Mouse (Mus musculus) lung, postnatal 0 days (tissue): ENCODE data around the gene Gpr34. TPM values are rescaled to one million over a fixed set of nuclear protein-coding genes. Genes with fewer than 3 reads are reported as not detected.

Experiments
- ATAC-seq: fragments of 200-750 bp; cut with Nextera tagmentation; 2 replicates; pipeline ENCODE4 v1.8.0; 2017; ENCODE audit warnings: moderate library complexity
- DNase-seq: peaks from one replicate; pipeline ENCODE4 v3.0.0-alpha.2; 2016; ENCODE audit warnings: low spot score
- H3K27ac ChIP-seq: fragments of 300-500 bp; sonication (generic); 2 replicates; pipeline ENCODE4 v1.5.1; 2014; ENCODE audit warnings: antibody characterized with exemption, mild to moderate bottlenecking, low read length, mixed read lengths
- H3K27me3 ChIP-seq: fragments of 300-500 bp; sonication (generic); replicated peaks from 2 replicates; pipeline ENCODE4 v1.6.1; 2014; ENCODE audit warnings: low read length, mixed read lengths; ENCODE audit not compliant: insufficient read depth
- H3K36me3 ChIP-seq: fragments of 300-500 bp; sonication (generic); 2 replicates; pipeline ENCODE4 v1.6.1; 2014; ENCODE audit warnings: low read length, mixed read lengths; ENCODE audit not compliant: insufficient read depth
- H3K4me1 ChIP-seq: fragments of 300-500 bp; sonication (generic); 2 replicates; pipeline ENCODE4 v1.6.1; 2014; ENCODE audit warnings: antibody characterized with exemption, low read depth, low read length, mixed read lengths; ENCODE audit not compliant: insufficient read depth
- H3K4me2 ChIP-seq: fragments of 300-500 bp; sonication (generic); replicated peaks from 2 replicates; pipeline ENCODE4 v1.6.1; 2014; ENCODE audit warnings: low read depth, mild to moderate bottlenecking, low read length, moderate library complexity, mixed read lengths
- H3K4me3 ChIP-seq: fragments of 300-500 bp; sonication (generic); 2 replicates; pipeline ENCODE4 v1.5.1; 2014; ENCODE audit warnings: low read depth, low read length
- H3K9ac ChIP-seq: fragments of 300-500 bp; sonication (generic); replicated peaks from 2 replicates; pipeline ENCODE4 v1.6.1; 2014; ENCODE audit warnings: low read depth, mild to moderate bottlenecking
- H3K9me3 ChIP-seq: fragments of 300-500 bp; sonication (generic); 2 replicates; pipeline ENCODE4 v1.6.1; 2016; ENCODE audit warnings: low read length, mixed read lengths
- CTCF ChIP-seq: IDR thresholded peaks from 2 replicates; pipeline ENCODE4 v1.5.1; 2016; ENCODE audit warnings: antibody characterized with exemption, mild to moderate bottlenecking
- EP300 ChIP-seq: IDR thresholded peaks from 2 replicates; pipeline ENCODE4 v1.6.1; 2016; ENCODE audit warnings: antibody characterized with exemption, mild to moderate bottlenecking, control low read depth
- WGBS: fragments of 180-500 bp; shearing (Covaris S2); extraction: QIAGEN DNeasy Blood & Tissue Kit; methylation state at CpG from one replicate; pipeline ENCODE4 v1.1.7; 2014; 5-methylcytosine and 5-hydroxymethylcytosine counted together
- polyA plus RNA-seq: library from polyadenylated mRNA; unstranded; fragments of >200 nt; fragmentation: Nextera tagmentation; extraction: Ambion mirVana; gene quantifications from 2 replicates; pipeline ENCODE4 v1.2.1, GENCODE M21; 2015

The Gpr34 gene
- polyA plus RNA-seq, 1 experiment from 2014 or later: 4.3 TPM

DNA sequence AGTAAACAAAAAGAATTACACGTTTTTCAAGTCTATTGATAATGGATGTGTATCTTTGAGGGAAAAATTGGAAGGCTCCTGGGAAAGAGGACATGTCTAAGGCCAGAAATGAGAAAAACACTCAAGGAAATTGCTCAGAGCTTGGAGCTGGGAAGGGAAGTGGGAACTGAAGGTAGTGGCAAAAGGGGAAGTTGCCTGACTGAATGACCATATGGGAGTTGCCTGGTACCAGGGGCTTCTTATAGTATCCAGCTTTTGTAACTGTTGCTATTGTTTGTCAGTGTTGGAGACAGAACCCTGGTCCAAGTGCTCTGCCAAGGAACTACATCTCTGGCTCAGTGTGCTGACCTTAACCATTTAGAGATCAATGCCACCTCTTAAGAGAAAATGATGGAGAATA, 15.2 kb upstream of the Gpr34 start:
- H3K4me2 ChIP-seq: no peak overlapping the region
- no peaks in the 10 kb centered on the region for H3K27me3 ChIP-seq
- TF ChIP-seq CTCF (no peak), EP300 (no peak)
- WGBS: 54% methylated on average over 1 of the region's 1 CpGs
- DNase-seq: no peak
- no peak for ATAC-seq
- no peaks in the 10 kb centered on the region for H3K4me1 ChIP-seq
- no peak overlapping the region for H3K27ac ChIP-seq
- H3K9ac ChIP-seq: no peak overlapping the region
- H3K36me3 ChIP-seq: no peaks in the 10 kb centered on the region
- no peaks in the 10 kb centered on the region for H3K9me3 ChIP-seq
- no peak overlapping the region for H3K4me3 ChIP-seq

DNA sequence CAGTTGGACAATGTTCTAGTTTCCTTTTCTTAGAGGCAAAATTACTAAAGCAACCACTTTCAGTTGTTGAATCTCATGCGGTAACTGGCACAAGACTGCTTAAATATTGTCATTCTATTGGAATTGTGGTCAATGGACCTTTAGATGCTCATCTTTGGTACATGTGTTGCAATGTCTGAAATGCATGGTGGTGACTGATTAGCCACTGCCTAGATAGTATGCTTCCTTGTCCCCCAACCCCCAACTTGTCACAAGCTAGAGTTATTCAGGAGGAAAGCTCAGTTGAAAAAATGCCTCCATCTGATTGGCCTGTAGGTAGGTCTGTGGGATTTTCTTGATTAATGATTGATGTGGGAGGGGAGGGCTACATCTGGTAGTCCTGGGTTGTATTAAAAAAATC, 14.6 kb upstream of the Gpr34 start:
- DNase-seq (no peak), ATAC-seq (no peak)
- WGBS: 93% methylated on average over 1 of the region's 1 CpGs
- Histone ChIP-seq H3K9ac (no peak overlapping the region), H3K36me3 (no peaks in the 10 kb centered on the region), H3K4me2 (no peak overlapping the region), H3K4me1 (no peaks in the 10 kb centered on the region), H3K9me3 (no peaks in the 10 kb centered on the region), H3K4me3 (no peak overlapping the region), H3K27ac (no peak overlapping the region), H3K27me3 (no peaks in the 10 kb centered on the region)
- TF ChIP-seq EP300: no peak
- no peak for TF ChIP-seq CTCF

DNA sequence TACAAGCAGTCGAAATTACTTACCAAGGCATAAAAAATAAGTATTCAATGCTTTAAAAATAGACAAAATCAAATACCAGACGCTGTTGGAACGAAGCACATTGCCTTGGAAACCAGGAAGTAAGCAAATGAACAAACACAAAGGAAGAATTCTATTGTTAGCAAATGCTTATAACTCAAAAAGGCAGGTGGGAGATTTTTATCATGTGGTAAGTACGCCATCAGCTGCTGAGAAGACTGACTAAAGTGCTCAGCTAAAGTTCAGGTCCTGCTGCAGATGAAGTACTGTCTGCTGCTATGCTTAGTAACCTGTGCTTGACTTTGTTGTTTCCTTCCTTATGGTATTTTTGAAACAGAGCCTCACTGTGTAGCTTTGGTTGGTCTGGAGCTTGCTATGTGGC, 13.4 kb upstream of the Gpr34 start:
- Histone ChIP-seq H3K4me1 (no peaks in the 10 kb centered on the region), H3K4me3 (no peak overlapping the region), H3K9ac (no peak overlapping the region), H3K4me2 (no peak overlapping the region), H3K27me3 (no peaks in the 10 kb centered on the region), H3K9me3 (no peaks in the 10 kb centered on the region), H3K36me3 (no peaks in the 10 kb centered on the region), H3K27ac (no peak overlapping the region)
- DNase-seq (peak; percentile 24), ATAC-seq (no peak)
- peak; percentile 41; the same call in 1 of the 2 replicates for TF ChIP-seq EP300
- no peak for TF ChIP-seq CTCF
- 45% methylated on average over 4 of the region's 4 CpGs for WGBS

DNA sequence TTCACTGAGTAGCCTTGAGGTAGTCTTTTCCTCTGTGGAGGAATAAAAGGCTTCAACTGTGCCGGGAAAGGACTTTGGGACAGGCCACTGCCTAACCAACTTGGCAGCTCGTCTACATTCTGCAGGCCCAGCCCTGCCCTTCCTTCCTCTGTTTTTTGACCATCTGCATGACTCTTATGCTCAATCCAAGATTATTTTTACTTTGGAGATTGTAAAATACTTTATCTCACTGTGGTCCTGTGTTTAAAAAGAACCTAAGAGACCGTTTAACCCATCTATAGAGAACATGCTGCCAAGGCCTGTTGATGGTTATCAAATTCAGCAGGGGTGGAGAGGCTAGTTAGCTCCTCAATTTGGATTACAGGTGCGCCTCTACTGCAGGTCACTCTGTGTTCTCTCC, 10.4 kb upstream of the Gpr34 start:
- Histone ChIP-seq H3K9me3 (no peaks in the 10 kb centered on the region), H3K4me1 (no peaks in the 10 kb centered on the region), H3K27ac (peak overlapping the region; percentile 43; the same call in 1 of the 2 replicates), H3K4me2 (no peak overlapping the region), H3K27me3 (no peaks in the 10 kb centered on the region), H3K36me3 (no peaks in the 10 kb centered on the region), H3K9ac (no peak overlapping the region), H3K4me3 (no peak overlapping the region)
- TF ChIP-seq CTCF: no peak
- peak; percentile 32; the same call in 1 of the 2 replicates for ATAC-seq
- WGBS: 44% methylated on average over 4 of the region's 4 CpGs
- DNase-seq: peak; percentile 27

DNA sequence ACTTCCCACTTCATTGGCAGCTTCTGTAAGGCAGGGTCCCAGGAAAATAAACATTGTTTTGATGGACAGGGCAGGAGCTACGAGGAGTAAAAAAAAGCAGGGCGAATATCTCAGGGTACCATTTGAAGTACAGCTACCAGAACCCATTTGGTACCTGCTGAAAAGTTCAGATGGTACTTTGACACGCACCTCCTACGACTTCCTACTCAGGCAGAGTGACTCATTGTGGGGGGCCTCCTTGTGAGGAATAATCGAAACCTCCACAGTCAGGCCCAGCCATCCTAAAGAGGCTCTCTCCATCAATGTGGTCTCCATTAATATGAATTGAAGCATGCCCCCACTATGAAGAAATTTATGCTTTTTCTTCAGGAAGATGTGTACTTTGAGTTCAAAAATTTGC, 9.2 kb upstream of the Gpr34 start:
- Histone ChIP-seq H3K27me3 (no peaks in the 10 kb centered on the region), H3K36me3 (no peaks in the 10 kb centered on the region), H3K4me1 (no peaks in the 10 kb centered on the region), H3K27ac (no peak overlapping the region), H3K4me3 (no peak overlapping the region), H3K9me3 (no peaks in the 10 kb centered on the region), H3K4me2 (no peak overlapping the region), H3K9ac (no peak overlapping the region)
- ATAC-seq (no peak), DNase-seq (no peak)
- TF ChIP-seq CTCF: no peak
- WGBS: 76% methylated on average over 5 of the region's 5 CpGs

DNA sequence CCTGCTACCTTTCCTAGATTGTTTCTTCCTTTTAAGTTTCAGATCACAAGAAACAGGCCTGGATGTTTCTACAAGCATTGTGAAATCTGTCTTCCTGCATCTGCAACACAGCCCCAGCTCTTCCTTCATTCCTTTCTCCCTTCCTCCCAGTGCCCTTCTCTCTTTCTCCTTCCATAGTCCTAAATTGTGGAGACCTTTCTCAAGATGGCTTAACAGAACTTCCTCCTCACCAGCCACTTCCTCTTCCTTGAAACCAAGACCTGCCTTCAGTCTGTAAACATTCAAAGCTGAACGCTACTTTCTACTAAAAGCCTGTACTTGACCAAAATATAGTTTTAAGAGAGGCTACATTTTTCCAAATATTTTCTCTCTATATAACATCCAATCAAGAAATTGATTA, 4.5 kb downstream of the Gpr34 start:
- Histone ChIP-seq H3K36me3 (no peaks in the 10 kb centered on the region), H3K4me3 (no peak overlapping the region), H3K27me3 (no peaks in the 10 kb centered on the region), H3K4me1 (no peaks in the 10 kb centered on the region), H3K4me2 (no peak overlapping the region), H3K27ac (no peak overlapping the region), H3K9ac (no peak overlapping the region), H3K9me3 (no peaks in the 10 kb centered on the region)
- no peak for ATAC-seq
- peak; percentile 29 for DNase-seq
- TF ChIP-seq EP300 (no peak), CTCF (no peak)
- 73% methylated on average over 1 of the region's 1 CpGs for WGBS

DNA sequence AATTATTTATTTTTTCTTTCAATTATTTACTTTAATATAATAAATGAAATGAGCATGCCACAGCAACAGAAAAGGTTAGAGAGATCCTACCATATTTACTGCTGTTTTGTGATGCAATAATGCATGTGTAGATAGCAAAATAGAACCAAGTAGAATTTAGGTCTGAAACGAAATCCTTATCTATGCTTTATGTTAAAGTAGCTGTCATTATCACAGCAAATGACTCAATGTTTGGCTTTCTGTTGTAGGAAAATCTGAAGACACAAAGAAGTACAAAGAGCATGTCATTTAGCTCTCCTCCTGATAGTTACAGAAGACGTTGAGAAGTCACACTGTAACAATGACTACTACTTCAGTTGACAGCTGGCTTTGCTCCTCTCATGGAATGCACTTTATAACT, 7.0 kb downstream of the Gpr34 start:
- ATAC-seq (no peak), DNase-seq (peak; percentile 14)
- no peaks in the 10 kb centered on the region for H3K9me3 ChIP-seq
- no peak overlapping the region for H3K27ac ChIP-seq
- WGBS: 29% methylated on average over 2 of the region's 2 CpGs
- no peaks in the 10 kb centered on the region for H3K4me1 ChIP-seq
- H3K27me3 ChIP-seq: no peaks in the 10 kb centered on the region
- no peak overlapping the region for H3K9ac ChIP-seq
- H3K36me3 ChIP-seq: no peaks in the 10 kb centered on the region
- TF ChIP-seq CTCF (no peak), EP300 (no peak)
- H3K4me3 ChIP-seq: no peak overlapping the region
- no peak overlapping the region for H3K4me2 ChIP-seq
